Mouse (Mus musculus) liver, embryonic 13.5 days (tissue): ENCODE data around the gene Gm36028. TPM values are rescaled to one million over a fixed set of nuclear protein-coding genes. Genes with fewer than 3 reads are reported as not detected.

Source experiments
- ATAC-seq: fragments of 200-750 bp; cut with Nextera tagmentation; 2 replicates; pipeline ENCODE4 v1.8.0; 2017; ENCODE audit warnings: low read depth, mild to moderate bottlenecking, moderate number of reproducible peaks, moderate library complexity
- DNase-seq: peaks from one replicate; pipeline ENCODE4 v3.0.0; 2022
- H3K27ac ChIP-seq: fragments of 300-500 bp; sonication (generic); 2 replicates; pipeline ENCODE4 v1.5.1; 2015; ENCODE audit warnings: moderate library complexity, mild to moderate bottlenecking, inconsistent platforms
- H3K27me3 ChIP-seq: fragments of 300-500 bp; sonication (generic); 2 replicates; pipeline ENCODE4 v1.6.1; 2015; ENCODE audit warnings: mild to moderate bottlenecking, inconsistent platforms
- H3K36me3 ChIP-seq: fragments of 300-500 bp; sonication (generic); 2 replicates; pipeline ENCODE4 v1.6.1; 2015; ENCODE audit warnings: mild to moderate bottlenecking, inconsistent platforms
- H3K4me1 ChIP-seq: fragments of 300-500 bp; sonication (generic); replicated peaks from 2 replicates; pipeline ENCODE4 v1.6.1; 2015; ENCODE audit warnings: inconsistent platforms
- H3K4me2 ChIP-seq: fragments of 300-500 bp; sonication (generic); 2 replicates; pipeline ENCODE4 v1.6.1; 2015; ENCODE audit warnings: inconsistent platforms, mild to moderate bottlenecking, moderate library complexity
- H3K4me3 ChIP-seq: fragments of 300-500 bp; sonication (generic); replicated peaks from 2 replicates; pipeline ENCODE4 v1.5.1; 2015; ENCODE audit warnings: mild to moderate bottlenecking, inconsistent platforms
- H3K9ac ChIP-seq: fragments of 300-500 bp; sonication (generic); 2 replicates; pipeline ENCODE4 v1.6.1; 2015; ENCODE audit warnings: mild to moderate bottlenecking, inconsistent platforms
- H3K9me3 ChIP-seq: fragments of 300-500 bp; sonication (generic); replicated peaks from 2 replicates; pipeline ENCODE4 v1.6.1; 2016; ENCODE audit warnings: inconsistent platforms
- WGBS: fragments of 180-500 bp; shearing (Covaris S2); methylation state at CpG from one replicate; pipeline ENCODE4 v1.1.7; 2015; ENCODE audit not compliant: insufficient replicate concordance; 5-methylcytosine and 5-hydroxymethylcytosine counted together
- polyA plus RNA-seq: library from polyadenylated mRNA; unstranded; fragments of >200 nt; fragmentation: Nextera tagmentation; extraction: Ambion mirVana; gene quantifications from 2 replicates; pipeline ENCODE4 v1.2.1, GENCODE M21; 2015

The Gm36028 gene
- not detected in 2 replicates for polyA plus RNA-seq

DNA sequence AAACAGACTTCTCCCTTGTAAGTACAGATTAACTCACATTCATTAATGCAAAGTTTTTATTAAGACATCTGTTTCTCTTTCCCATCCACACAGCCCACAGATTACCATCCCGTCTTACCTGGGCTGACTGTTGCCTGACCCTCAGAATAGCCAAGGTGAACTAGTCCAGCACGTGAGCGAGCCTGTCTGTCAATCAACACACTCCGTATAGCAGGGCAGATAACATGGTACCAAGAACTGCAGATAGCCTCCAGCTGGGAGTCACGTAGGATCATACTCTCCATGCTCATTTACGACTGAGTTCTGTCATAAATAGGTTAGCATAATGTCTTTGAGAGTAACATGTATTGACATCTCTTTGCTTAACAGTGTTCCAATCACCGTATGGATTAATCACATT lies at the start of gene Gm36028:
Gm36028 (minus strand) TSS at position 118 of the 400 bp plus-strand sequence.
- ATAC-seq (no peak), DNase-seq (no peak)
- Histone ChIP-seq H3K4me2 (no peak within 1 kb of the TSS), H3K36me3 (no peaks in the 10 kb centered on the region), H3K4me3 (no peak within 1 kb of the TSS), H3K9ac (no peak within 1 kb of the TSS), H3K27ac (no peak within 1 kb of the TSS), H3K4me1 (peaks cover 5% of the 10 kb centered on the region), H3K9me3 (no peaks in the 10 kb centered on the region), H3K27me3 (no peaks in the 10 kb centered on the region)
- 63% methylated on average over 7 of the region's 7 CpGs for WGBS

GRCm38 (mm10) chr16:37906456-37906855 lies 45.5 kb upstream of the Gm36028 start:
- Histone ChIP-seq H3K9ac (no peak overlapping the region), H3K4me3 (no peak overlapping the region), H3K4me1 (no peaks in the 10 kb centered on the region), H3K27me3 (no peaks in the 10 kb centered on the region), H3K9me3 (no peaks in the 10 kb centered on the region), H3K4me2 (no peak overlapping the region), H3K36me3 (no peaks in the 10 kb centered on the region), H3K27ac (no peak overlapping the region)
- no peak for DNase-seq
- WGBS, result 77% methylated on average over 3 of the region's 3 CpGs
- no peak for ATAC-seq

GRCm38 (mm10) chr16:37901318-37901717 lies 40.4 kb upstream of the Gm36028 start:
- no peak for DNase-seq
- no peak overlapping the region for H3K27ac ChIP-seq
- H3K9ac ChIP-seq, result no peak overlapping the region
- 49% methylated on average over 11 of the region's 11 CpGs for whole genome bisulfite sequencing
- H3K4me3 ChIP-seq, result no peak overlapping the region
- no peaks in the 10 kb centered on the region for H3K9me3 ChIP-seq
- H3K27me3 ChIP-seq, result no peaks in the 10 kb centered on the region
- no peaks in the 10 kb centered on the region for H3K36me3 ChIP-seq
- ATAC-seq, result no peak
- H3K4me2 ChIP-seq, result no peak overlapping the region
- no peaks in the 10 kb centered on the region for H3K4me1 ChIP-seq

- Histone ChIP-seq H3K36me3 (no peaks in the 10 kb centered on the region), H3K9ac (no peak overlapping the region), H3K9me3 (no peaks in the 10 kb centered on the region), H3K4me3 (no peak overlapping the region), H3K4me1 (peaks cover 8% of the 10 kb centered on the region), H3K27ac (no peak overlapping the region), H3K27me3 (no peaks in the 10 kb centered on the region), H3K4me2 (no peak overlapping the region)
- WGBS, result 58% methylated on average over 2 of the region's 2 CpGs
- DNase-seq (no peak), ATAC-seq (no peak)
Observed at GRCm38 (mm10) chr16:37899357-37899756, 38.4 kb upstream of the Gm36028 start.

DNA sequence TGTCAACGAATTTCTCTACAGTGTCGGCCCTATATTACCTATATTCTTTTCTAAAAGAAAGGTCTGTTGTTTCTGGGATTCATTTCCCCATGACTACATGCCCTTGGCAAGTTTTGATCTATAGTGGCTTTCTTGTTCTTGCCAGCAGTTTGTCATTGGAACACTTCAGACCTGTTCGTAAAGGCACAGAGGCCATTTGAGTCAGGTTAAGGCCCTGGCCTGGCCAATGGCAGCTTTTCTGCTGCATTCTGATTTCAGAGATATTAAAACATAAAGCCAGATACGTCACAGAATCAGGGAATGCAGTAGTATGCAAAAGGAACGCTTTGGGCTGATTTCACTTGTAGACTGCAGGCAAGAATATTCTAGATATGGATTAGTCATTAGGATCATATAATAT lies 37.8 kb upstream of the Gm36028 start:
- Histone ChIP-seq H3K27me3 (no peaks in the 10 kb centered on the region), H3K4me1 (peaks cover 14% of the 10 kb centered on the region), H3K4me2 (no peak overlapping the region), H3K4me3 (no peak overlapping the region), H3K36me3 (no peaks in the 10 kb centered on the region), H3K9me3 (no peaks in the 10 kb centered on the region), H3K9ac (no peak overlapping the region), H3K27ac (no peak overlapping the region)
- DNase-seq (no peak), ATAC-seq (no peak)
- 72% methylated on average over 5 of the region's 5 CpGs for WGBS

GRCm38 (mm10) chr16:37893942-37894341 lies 33.0 kb upstream of the Gm36028 start:
- H3K9me3 ChIP-seq, result no peaks in the 10 kb centered on the region
- ATAC-seq (peak; percentile 45; the same call in 1 of the 2 replicates), DNase-seq (no peak)
- no peak overlapping the region for H3K4me2 ChIP-seq
- no peaks in the 10 kb centered on the region for H3K27me3 ChIP-seq
- no peak overlapping the region for H3K9ac ChIP-seq
- no peaks in the 10 kb centered on the region for H3K36me3 ChIP-seq
- WGBS, result 60% methylated on average over 2 of the region's 2 CpGs
- peaks cover 20% of the 10 kb centered on the region for H3K4me1 ChIP-seq
- no peak overlapping the region for H3K4me3 ChIP-seq
- no peak overlapping the region for H3K27ac ChIP-seq

DNA sequence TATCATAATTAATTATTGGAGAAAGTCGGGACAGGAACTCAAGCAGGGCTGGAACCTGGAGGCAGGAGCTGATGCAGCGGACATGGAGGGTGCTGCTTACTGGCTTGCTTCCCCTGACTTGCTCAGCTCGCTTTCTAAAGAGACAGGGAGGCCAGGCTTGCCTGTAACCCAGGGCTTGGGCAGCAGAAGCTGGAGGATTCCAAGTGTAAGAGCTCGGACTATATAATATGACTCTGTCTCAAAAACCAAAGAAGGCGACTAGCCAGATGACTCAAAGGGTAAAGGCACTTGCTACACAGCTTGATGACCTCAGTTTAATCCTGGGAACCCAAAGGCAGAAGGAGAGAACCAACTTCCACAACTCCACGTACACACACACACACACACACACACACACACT lies 32.4 kb upstream of the Gm36028 start:
- WGBS, result 50% methylated on average over 6 of the region's 6 CpGs
- H3K27ac ChIP-seq, result no peak overlapping the region
- no peak overlapping the region for H3K9ac ChIP-seq
- no peaks in the 10 kb centered on the region for H3K9me3 ChIP-seq
- H3K4me1 ChIP-seq, result peaks cover 20% of the 10 kb centered on the region
- no peaks in the 10 kb centered on the region for H3K36me3 ChIP-seq
- no peak for DNase-seq
- H3K4me2 ChIP-seq, result no peak overlapping the region
- H3K4me3 ChIP-seq, result no peak overlapping the region
- no peak for ATAC-seq
- no peaks in the 10 kb centered on the region for H3K27me3 ChIP-seq

- no peaks in the 10 kb centered on the region for H3K36me3 ChIP-seq
- H3K9me3 ChIP-seq, result no peaks in the 10 kb centered on the region
- ATAC-seq, result no peak
- H3K4me2 ChIP-seq, result no peak overlapping the region
- H3K27me3 ChIP-seq, result no peaks in the 10 kb centered on the region
- H3K4me3 ChIP-seq, result no peak overlapping the region
- no peak overlapping the region for H3K27ac ChIP-seq
- DNase-seq, result no peak
- 67% methylated on average over 2 of the region's 2 CpGs for WGBS
- peaks cover 20% of the 10 kb centered on the region for H3K4me1 ChIP-seq
- no peak overlapping the region for H3K9ac ChIP-seq
Observed at GRCm38 (mm10) chr16:37892667-37893066, 31.7 kb upstream of the Gm36028 start.

DNA sequence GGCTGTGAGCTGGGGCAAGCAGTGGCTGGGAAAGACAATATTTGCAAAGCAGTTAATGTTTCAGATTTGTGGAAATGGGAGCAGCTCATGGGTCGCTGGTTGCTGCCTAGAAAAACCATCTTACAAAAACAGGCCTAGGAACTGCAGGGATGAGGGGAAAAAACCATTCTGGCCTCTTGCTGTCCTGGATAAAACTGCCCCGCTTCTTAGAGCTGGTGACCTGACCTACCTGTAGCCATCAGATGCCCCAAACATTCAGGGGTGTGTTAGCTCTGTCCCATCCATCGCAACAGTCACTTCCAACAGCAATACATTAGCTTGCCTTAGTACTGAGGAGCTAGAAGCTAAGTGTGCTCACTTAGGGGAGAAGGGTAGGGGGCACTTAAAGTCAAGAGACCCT lies 28.0 kb upstream of the Gm36028 start:
- H3K27ac ChIP-seq, result no peak overlapping the region
- peaks cover 8% of the 10 kb centered on the region for H3K4me1 ChIP-seq
- WGBS, result 69% methylated on average over 3 of the region's 3 CpGs
- H3K9ac ChIP-seq, result no peak overlapping the region
- no peaks in the 10 kb centered on the region for H3K36me3 ChIP-seq
- DNase-seq (no peak), ATAC-seq (no peak)
- H3K4me3 ChIP-seq, result no peak overlapping the region
- H3K4me2 ChIP-seq, result no peak overlapping the region
- H3K27me3 ChIP-seq, result no peaks in the 10 kb centered on the region
- no peaks in the 10 kb centered on the region for H3K9me3 ChIP-seq

DNA sequence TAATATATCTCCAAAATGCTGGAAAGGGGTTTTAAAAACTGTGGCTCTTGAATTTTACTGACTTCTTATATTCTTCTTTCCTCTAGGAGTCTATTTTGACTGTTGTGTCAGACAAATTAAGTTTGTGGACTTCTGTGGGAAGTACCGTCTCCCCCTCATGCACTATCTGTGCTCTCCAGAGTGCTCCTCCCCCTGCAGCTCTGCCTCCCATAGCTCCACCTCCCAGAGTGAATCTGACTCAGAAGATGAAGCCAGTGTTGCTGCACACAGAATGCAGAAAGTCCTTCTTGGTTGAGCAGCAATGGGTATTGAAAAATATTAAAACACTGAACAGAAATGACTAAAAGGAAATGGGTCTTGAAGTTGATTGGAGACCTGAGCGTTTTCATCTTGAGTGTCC lies 20.2 kb upstream of the Gm36028 start:
- WGBS, result 51% methylated on average over 2 of the region's 2 CpGs
- peaks cover 19% of the 10 kb centered on the region for H3K4me1 ChIP-seq
- peaks cover 51% of the 10 kb centered on the region for H3K36me3 ChIP-seq

DNA sequence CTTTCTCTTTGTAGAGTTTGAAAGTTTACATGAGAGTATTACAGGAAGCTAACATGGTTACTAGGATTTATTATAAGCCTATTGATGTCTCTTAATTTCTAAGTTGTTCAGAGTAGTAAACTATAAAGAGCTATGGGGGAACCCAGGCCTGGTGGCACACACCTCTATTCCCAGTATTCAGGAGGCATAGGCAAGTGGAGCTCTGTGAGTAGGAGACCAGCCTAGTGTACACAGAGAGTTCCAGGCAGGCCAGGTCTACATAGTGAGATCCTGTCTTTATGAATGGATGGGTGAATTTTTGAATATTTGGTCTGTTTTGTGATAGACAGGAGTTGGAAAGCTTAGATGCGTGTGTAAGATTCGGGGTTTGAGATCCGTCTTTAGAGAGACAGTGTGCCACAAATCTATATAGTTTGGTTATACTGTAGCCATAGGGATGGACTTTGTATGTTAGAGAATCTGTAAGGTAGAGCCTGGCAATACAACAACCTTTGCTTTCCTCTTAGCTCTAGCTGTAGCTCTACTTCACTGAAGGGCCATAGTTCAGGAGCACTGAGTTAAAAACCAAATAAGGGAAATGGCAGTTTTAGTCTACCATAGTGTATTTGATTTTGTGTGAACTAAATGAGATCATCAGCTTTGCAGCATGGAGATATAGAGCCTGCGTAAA lies 18.9 kb upstream of the Gm36028 start:
- Histone ChIP-seq H3K27me3 (no peaks in the 10 kb centered on the region), H3K27ac (peak overlapping the region; percentile 32), H3K9ac (no peak overlapping the region), H3K9me3 (no peaks in the 10 kb centered on the region), H3K4me2 (no peak overlapping the region), H3K4me1 (peaks cover 19% of the 10 kb centered on the region), H3K4me3 (no peak overlapping the region), H3K36me3 (peaks cover 51% of the 10 kb centered on the region)
- ATAC-seq (peak; percentile 68), DNase-seq (no peak)
- 67% methylated on average over 4 of the region's 4 CpGs for WGBS

More for the DNA sequence above, 20.2 kb upstream of the Gm36028 start:
- Histone ChIP-seq H3K27me3 (no peaks in the 10 kb centered on the region), H3K9me3 (no peaks in the 10 kb centered on the region), H3K4me3 (no peak overlapping the region), H3K27ac (no peak overlapping the region), H3K4me2 (no peak overlapping the region), H3K9ac (no peak overlapping the region)
- no peak for DNase-seq
- ATAC-seq, result no peak

- 78% methylated on average over 7 of the region's 7 CpGs for WGBS
- no peaks in the 10 kb centered on the region for H3K27me3 ChIP-seq
- no peaks in the 10 kb centered on the region for H3K9me3 ChIP-seq
- H3K36me3 ChIP-seq, result peaks cover 51% of the 10 kb centered on the region
- H3K9ac ChIP-seq, result no peak overlapping the region
- no peak overlapping the region for H3K4me2 ChIP-seq
- peaks cover 19% of the 10 kb centered on the region for H3K4me1 ChIP-seq
- no peak for DNase-seq
- no peak overlapping the region for H3K27ac ChIP-seq
- H3K4me3 ChIP-seq, result no peak overlapping the region
- no peak for ATAC-seq
Observed at GRCm38 (mm10) chr16:37878951-37879505, 18.1 kb upstream of the Gm36028 start.
